Mouse (Mus musculus): Measurements from ENCODE around the gene 4933407L21Rik.

DNA sequence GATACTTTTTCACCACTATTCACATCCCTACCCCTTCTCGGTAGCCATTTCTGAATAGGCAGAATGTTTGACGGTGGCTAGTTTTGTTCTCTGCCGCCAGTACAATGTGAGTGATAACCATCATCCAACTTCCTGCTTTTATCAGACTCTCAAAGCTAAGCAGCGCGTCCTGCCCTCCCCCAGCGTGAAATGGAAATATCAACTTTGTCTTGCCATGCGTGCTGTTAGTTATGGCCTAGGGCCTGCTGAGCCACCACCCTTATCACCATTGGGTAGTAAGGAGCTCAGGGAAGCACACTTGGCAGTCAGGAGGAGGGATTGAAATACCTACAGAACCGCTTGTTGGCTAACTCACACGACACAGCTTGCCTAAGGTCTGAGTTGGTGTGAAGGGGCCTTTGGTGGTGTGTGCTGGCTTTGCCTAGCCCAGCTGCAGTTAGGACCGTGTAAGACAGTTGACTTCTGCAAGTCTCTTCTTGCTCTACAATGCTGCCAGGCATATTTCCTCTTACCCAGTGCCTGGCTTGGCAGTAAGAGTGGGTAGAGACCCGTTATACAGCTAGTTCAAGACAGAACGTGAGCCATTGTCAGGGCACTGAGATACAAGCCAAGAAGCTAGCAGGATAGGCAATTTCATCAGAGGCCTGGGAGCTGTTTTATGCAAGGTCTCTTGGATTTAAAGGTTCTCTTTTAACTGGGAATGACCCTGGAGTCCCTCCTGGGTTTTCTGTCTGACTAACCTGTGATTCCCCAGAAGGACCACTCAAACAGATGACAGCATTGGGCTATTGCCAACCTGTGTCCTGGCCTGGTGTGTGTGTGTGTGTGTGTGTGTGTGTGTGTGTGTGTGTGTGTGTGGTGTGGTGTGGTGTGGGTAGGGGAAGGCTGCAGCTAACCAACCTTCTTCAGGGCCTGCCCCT is 31.2 kb upstream of the 4933407L21Rik start:
- TF ChIP-seq CTCF (IDR thresholded peaks at IDR 0.05; ENCODE audit: extremely low read depth, insufficient read depth, insufficient read length, insufficient replicate concordance), result no peak
- no peak for TF ChIP-seq POLR2A (IDR thresholded peaks at IDR 0.05; ENCODE audit: low read depth, low read length)
